ENCODE assay signal across 17 mouse cellular contexts in the genomic region with DNA sequence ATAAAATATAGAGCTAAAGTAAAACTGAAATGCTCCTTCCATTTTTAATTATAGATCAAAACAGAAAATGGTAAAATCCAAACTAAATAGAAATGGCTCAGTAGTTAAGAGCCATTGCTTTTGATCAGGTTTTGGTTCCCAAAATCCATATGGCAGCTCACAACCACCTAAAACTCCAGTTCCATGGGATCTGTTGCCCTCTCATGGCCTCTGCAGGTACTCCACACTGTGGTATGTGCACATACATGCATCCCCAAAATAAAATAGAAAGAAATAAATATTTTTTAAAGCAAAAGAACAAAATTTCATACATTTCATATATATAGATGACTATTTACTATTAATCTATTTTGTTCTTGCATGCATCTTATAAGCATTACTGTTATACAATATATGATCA.
"Had no signal": no experiment of that assay in that cellular context is flagged by ENCODE, and none has a peak within 500 bp of the region (broad histone marks: within the 10 kb centered on the region; RNA-seq: fewer than 3 reads in every experiment).

No protein-coding gene starts in this region.

- H3K27ac ChIP-seq: limb, embryonic 13.5 days; liver, embryonic 15.5 days; midbrain, embryonic 10.5 days; neural tube, embryonic 12.5 days; stomach, embryonic 15.5 days had no signal

- H3K36me3 ChIP-seq: limb, embryonic 13.5 days; liver, embryonic 15.5 days; midbrain, embryonic 10.5 days; neural tube, embryonic 12.5 days; stomach, embryonic 15.5 days had no signal

- H3K4me2 ChIP-seq: limb, embryonic 13.5 days; liver, embryonic 15.5 days; neural tube, embryonic 12.5 days; stomach, embryonic 15.5 days had no signal

- H3K4me3 ChIP-seq: limb, embryonic 13.5 days; liver, embryonic 15.5 days; midbrain, embryonic 10.5 days; myocyte; neural tube, embryonic 12.5 days; stomach, embryonic 15.5 days had no signal

- H3K9ac ChIP-seq: limb, embryonic 13.5 days; liver, embryonic 15.5 days; neural tube, embryonic 12.5 days; stomach, embryonic 15.5 days had no signal

- H3K4me1 ChIP-seq: limb, embryonic 13.5 days; liver, embryonic 15.5 days; midbrain, embryonic 10.5 days; neural tube, embryonic 12.5 days; stomach, embryonic 15.5 days had no signal

- H3K27me3 ChIP-seq: limb, embryonic 13.5 days; liver, embryonic 15.5 days; neural tube, embryonic 12.5 days; stomach, embryonic 15.5 days had no signal

- H3K9me3 ChIP-seq: limb, embryonic 13.5 days; liver, embryonic 15.5 days; midbrain, embryonic 10.5 days; neural tube, embryonic 12.5 days; stomach, embryonic 15.5 days had no signal

- DNase-seq: kidney, adult 2 months; kidney, postnatal 25 days; layer of hippocampus, adult 9-11 months; left cerebral cortex, postnatal 4 days; lung, adult 2 months; lung, postnatal 4 days; midbrain, embryonic 14.5 days; right cerebral cortex, postnatal 4 days; spleen, adult 18-20 months; thymus, postnatal 4 days had no signal

- ATAC-seq: lung, postnatal 0 days had no signal
